Mouse (Mus musculus) layer of hippocampus, adult 9-10 months (tissue): Measurements from ENCODE around the gene Zfp423.
A peak's percentile ranks its signal among the peaks of the same experiment; 100 is the strongest.

Source experiments
- DNase-seq: peaks from one replicate; pipeline ENCODE4 v3.0.0; 2022; ENCODE audit warnings: low spot score

Gene Zfp423

DNA sequence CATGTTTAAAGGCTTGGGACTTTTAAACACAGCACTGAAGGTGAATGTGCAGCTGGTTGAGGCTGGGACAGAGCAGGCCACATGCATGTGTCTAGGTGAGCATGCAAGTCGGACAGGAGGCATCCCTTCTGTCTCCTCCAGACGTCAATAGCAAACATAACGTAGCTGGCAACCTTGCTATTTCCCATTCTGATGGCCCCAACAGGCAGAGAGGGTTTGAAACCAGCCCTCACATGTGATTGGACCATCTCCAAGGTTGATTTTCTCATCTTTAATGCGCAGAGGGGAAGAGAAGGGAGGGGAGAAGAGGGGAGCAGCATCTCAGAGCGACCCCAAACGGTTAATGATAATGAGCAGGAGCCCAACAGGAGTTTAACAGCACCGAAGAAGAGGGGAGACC is 123.5 kb downstream of the Zfp423 start:
- DNase-seq = no peak

- no peak for DNase-seq
Measured at GRCm38 (mm10) chr8:87835411-87835821, 124.0 kb downstream of the Zfp423 start.

DNA sequence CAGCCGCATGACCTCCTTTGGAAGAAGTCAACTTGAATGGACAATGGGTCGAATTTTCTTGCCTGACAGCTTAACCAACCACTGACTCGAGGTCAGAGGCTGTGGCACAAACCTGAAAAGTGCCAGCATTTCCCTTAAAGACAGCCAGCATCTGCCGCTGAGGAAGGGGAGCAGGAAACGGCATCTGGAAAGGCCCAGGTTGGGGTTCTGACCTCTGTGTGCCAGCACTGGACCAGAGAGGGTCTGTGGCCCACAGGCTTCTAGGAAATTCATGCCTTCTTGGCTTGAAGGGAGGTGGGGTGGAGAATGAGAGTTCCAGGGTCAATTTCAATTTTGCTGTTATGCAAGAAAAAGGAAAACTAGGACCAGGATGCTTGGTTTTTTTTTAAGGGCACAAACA is 124.7 kb downstream of the Zfp423 start:
- no peak for DNase-seq

- no peak for DNase-seq
Measured at GRCm38 (mm10) chr8:87833841-87834620, 125.4 kb downstream of the Zfp423 start.

- DNase-seq = no peak
Measured at GRCm38 (mm10) chr8:87833339-87833738, 126.1 kb downstream of the Zfp423 start.

GRCm38 (mm10) chr8:87832381-87833325 is 126.7 kb downstream of the Zfp423 start:
- DNase-seq = no peak

DNA sequence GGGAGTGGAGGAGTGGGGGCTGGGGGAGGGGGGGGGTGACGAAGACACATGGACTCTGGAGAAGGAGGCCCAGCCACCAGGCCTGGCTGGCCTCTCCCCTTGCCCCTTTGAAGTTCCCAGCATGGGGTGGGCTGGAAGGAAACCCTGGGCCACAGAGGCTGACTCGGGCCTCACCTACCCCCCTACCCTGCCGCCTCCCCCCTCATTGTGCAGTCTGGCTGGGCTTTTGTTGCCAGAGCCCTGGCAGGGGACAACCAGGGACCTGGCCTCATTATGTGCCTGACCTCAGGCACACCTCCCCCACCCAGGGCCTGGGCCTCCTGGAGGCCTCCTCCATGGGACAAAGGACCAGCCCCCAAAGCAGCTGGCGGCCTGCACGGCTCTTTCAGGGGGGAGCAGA is 127.8 kb downstream of the Zfp423 start:
- DNase-seq = no peak

GRCm38 (mm10) chr8:87831116-87831515 is 128.3 kb downstream of the Zfp423 start:
- DNase-seq = no peak

- DNase-seq = no peak
Measured at GRCm38 (mm10) chr8:87830200-87830599, 129.2 kb downstream of the Zfp423 start.

- no peak for DNase-seq
Measured at GRCm38 (mm10) chr8:87826013-87826660, 133.3 kb downstream of the Zfp423 start.

GRCm38 (mm10) chr8:87823172-87823571 is 136.2 kb downstream of the Zfp423 start:
- DNase-seq = no peak

DNA sequence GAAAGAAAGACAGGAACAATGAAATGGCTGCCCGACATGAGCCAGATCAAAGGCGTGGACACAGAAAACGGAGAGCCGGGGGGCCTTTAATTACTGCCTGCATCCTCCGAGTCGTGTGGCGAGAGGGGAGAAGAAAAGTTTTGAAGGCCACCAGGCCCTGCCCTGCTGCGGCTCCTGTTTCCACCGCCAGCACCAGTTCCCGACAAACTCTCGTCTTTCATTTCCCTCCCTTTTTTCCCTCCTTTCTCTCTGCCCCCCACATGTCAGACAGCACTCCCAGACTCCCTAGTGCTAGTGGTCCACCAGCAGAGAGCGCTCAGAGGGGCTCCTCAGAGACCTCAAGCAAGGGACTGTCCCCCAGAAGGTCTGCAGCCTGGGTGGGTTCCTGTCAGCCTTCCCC is 136.7 kb downstream of the Zfp423 start:
- DNase-seq = no peak

GRCm38 (mm10) chr8:87822175-87822574 is 137.2 kb downstream of the Zfp423 start:
- DNase-seq = no peak

- no peak for DNase-seq
Measured at GRCm38 (mm10) chr8:87821655-87822054, 137.7 kb downstream of the Zfp423 start.

GRCm38 (mm10) chr8:87819263-87819662 is 140.1 kb downstream of the Zfp423 start:
- no peak for DNase-seq

DNA sequence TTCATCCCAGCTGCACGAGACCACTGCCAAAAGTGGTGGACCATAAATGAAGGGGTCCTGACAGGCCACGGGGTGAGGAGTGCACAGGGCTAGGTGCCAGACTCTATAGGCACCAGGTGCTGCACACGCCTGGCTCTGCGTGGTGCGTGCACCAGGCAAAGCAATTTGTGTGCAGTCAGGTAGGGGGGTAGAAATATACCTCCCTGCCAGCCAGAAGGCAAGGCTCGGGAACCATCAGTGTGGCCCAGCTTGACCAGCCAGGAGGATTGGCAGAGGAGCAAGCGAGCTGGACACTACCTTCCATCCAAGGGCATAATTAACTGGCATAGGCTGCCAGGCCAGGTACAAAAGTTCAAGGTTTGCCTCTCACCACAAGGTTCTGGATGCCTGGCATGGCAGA is 140.9 kb downstream of the Zfp423 start:
- DNase-seq = no peak

GRCm38 (mm10) chr8:87816141-87816540 is 143.3 kb downstream of the Zfp423 start:
- DNase-seq = no peak

GRCm38 (mm10) chr8:87812661-87813060 is 146.7 kb downstream of the Zfp423 start:
- DNase-seq = no peak

- no peak for DNase-seq
Measured at GRCm38 (mm10) chr8:87812069-87812449, 147.3 kb downstream of the Zfp423 start.

- DNase-seq = peak; percentile 72
Measured at GRCm38 (mm10) chr8:87811399-87812068, 147.9 kb downstream of the Zfp423 start.

- DNase-seq = no peak
Measured at GRCm38 (mm10) chr8:87810771-87811170, 148.6 kb downstream of the Zfp423 start.

DNA sequence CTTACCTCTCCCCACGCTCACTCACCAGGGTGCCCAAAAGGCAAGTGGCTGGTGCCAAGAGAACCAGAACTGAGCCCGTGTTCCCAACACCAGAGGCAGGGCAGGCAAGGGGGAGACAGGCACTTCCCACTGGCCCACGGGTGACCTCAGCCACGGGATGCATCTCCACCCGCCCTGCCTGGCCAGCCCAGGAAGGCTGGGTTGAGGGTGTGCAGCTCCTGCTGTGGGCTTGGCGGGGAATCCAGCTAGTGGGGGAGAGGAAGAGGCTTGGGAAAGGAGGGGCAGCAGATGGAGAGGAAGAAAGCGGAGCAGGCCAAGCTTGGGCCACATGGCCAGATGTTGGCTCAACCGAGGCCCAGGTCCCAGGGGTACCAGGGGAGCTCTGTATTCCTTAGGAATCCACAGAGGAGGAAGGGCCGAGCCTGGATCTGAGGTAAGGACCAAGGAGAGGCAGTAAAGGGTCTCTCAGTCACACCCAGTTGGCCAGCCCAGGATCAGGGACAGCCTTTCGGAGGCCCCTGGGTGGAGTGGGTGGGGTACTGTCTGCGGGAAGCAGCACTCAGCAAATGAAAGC is 155.0 kb downstream of the Zfp423 start:
- no peak for DNase-seq
